Mouse (Mus musculus) embryonic fibroblast, embryonic 13.5 days (primary cell): Measurements from ENCODE around the gene Yju2.

Experiments
- CTCF ChIP-seq: IDR thresholded peaks from 2 replicates; pipeline ENCODE4 v1.5.1; 2011; ENCODE audit warnings: mild to moderate bottlenecking, control low read depth, low read length, moderate library complexity, borderline replicate concordance; ENCODE audit not compliant: insufficient read depth
- POLR2A ChIP-seq: IDR thresholded peaks from 2 replicates; pipeline ENCODE4 v1.6.1; 2011; ENCODE audit warnings: low read depth, mild to moderate bottlenecking, control low read depth, low read length, moderate library complexity

GRCm38 (mm10) chr17:56016382-56016781 lies 57.5 kb downstream of the Yju2 start:
- no peak for TF ChIP-seq CTCF
- no peak for TF ChIP-seq POLR2A
